Mouse (Mus musculus) CH12.LX (cell line): ENCODE data around the gene Kng2. TPM values are rescaled to one million over a fixed set of nuclear protein-coding genes. Genes with fewer than 3 reads are reported as not detected.

Source experiments
- DNase-seq: peaks from one replicate; pipeline ENCODE4 v3.0.0-alpha.2; 2013; ENCODE audit errors: extremely low read depth
- H3K27ac ChIP-seq: 2 replicates; pipeline ENCODE4 v1.5.1; 2012; ENCODE audit warnings: low read depth, mild to moderate bottlenecking, control low read depth, moderate library complexity; ENCODE audit not compliant: insufficient read depth
- H3K27me3 ChIP-seq: replicated peaks from 2 replicates; pipeline ENCODE3; 2012; ENCODE audit warnings: inconsistent platforms
- H3K36me3 ChIP-seq, 2 experiments: replicated peaks in 1 of 2; 2 replicates each; pipeline versions ENCODE3 to v1.6.1; 2012; ENCODE audit warnings: inconsistent platforms in 1 of 2, low read length in 1 of 2, mild to moderate bottlenecking in 1 of 2, mixed read lengths in 1 of 2, moderate library complexity in 1 of 2; ENCODE audit not compliant: control insufficient read depth in 1 of 2, insufficient read depth in 1 of 2
- H3K4me1 ChIP-seq, 2 experiments: 2 replicates each; pipeline ENCODE4 v1.6.1; 2012; ENCODE audit warnings: inconsistent platforms in 1 of 2, moderate library complexity in 1 of 2; ENCODE audit not compliant: insufficient read depth in 2 of 2, control insufficient read depth in 1 of 2
- H3K4me2 ChIP-seq: 2 replicates; pipeline ENCODE4 v1.6.1; 2012; ENCODE audit warnings: low read depth, mild to moderate bottlenecking, control low read depth; ENCODE audit not compliant: poor library complexity, insufficient read depth, severe bottlenecking
- H3K4me3 ChIP-seq, 3 experiments: fragments of 150-350 bp in 1 of 3; sonication (generic) in 1 of 3; replicated peaks in 1 of 3; 2 replicates each; pipeline versions ENCODE3 to v1.5.1; 2011 to 2012; ENCODE audit warnings: low read depth in 2 of 3, low read length in 2 of 3, mild to moderate bottlenecking in 2 of 3, moderate library complexity in 2 of 3, control low read depth in 1 of 3, improper control_type of control experiment in 1 of 3, inconsistent platforms in 1 of 3, mixed read lengths in 1 of 3; ENCODE audit not compliant: poor library complexity in 1 of 3
- H3K79me2 ChIP-seq: replicated peaks from 2 replicates; pipeline ENCODE4 v1.6.1; 2012; ENCODE audit warnings: mild to moderate bottlenecking, moderate library complexity; ENCODE audit not compliant: control insufficient read depth, poor library complexity, insufficient read depth, severe bottlenecking; ENCODE audit errors: extremely low read depth
- H3K9ac ChIP-seq: 2 replicates; pipeline ENCODE4 v1.6.1; 2012; ENCODE audit warnings: low read depth, mild to moderate bottlenecking, control low read depth, moderate library complexity; ENCODE audit not compliant: insufficient read depth
- H3K9me3 ChIP-seq: replicated peaks from 2 replicates; pipeline ENCODE3; 2012; ENCODE audit warnings: low read length, inconsistent platforms, mixed read lengths
- BHLHE40 ChIP-seq: IDR thresholded peaks from 2 replicates; pipeline ENCODE4 v1.6.1; 2011; ENCODE audit warnings: mild to moderate bottlenecking, low read depth, low read length, improper control_type of control experiment
- CHD1 ChIP-seq: IDR thresholded peaks from 2 replicates; pipeline ENCODE4 v1.6.1; 2012; ENCODE audit warnings: low read depth, low read length, improper control_type of control experiment, inconsistent platforms
- CTCF ChIP-seq, 2 experiments: IDR thresholded peaks in 1 of 2; conservative IDR thresholded peaks in 1 of 2; 2 replicates each; pipeline ENCODE4 v1.5.1; 2011 to 2012; ENCODE audit warnings: low read depth in 2 of 2, low read length in 2 of 2, improper control_type of control experiment in 1 of 2, inconsistent platforms in 1 of 2, mild to moderate bottlenecking in 1 of 2, moderate library complexity in 1 of 2
- ETS1 ChIP-seq: conservative IDR thresholded peaks from 2 replicates; pipeline ENCODE4 v1.6.1; 2012; ENCODE audit warnings: low read depth, mild to moderate bottlenecking, inconsistent platforms, low read length, improper control_type of control experiment, moderate library complexity
- HCFC1 ChIP-seq: IDR thresholded peaks from 2 replicates; pipeline ENCODE4 v1.6.1; 2012; ENCODE audit warnings: low read depth, mild to moderate bottlenecking, inconsistent platforms, low read length, improper control_type of control experiment
- JUND ChIP-seq: conservative IDR thresholded peaks from 2 replicates; pipeline ENCODE4 v1.6.1; 2011; ENCODE audit warnings: low read depth, low read length, improper control_type of control experiment
- MAFK ChIP-seq: IDR thresholded peaks from 2 replicates; pipeline ENCODE4 v1.6.1; 2011; ENCODE audit warnings: low read length, improper control_type of control experiment; ENCODE audit not compliant: insufficient replicate concordance
- MAZ ChIP-seq: IDR thresholded peaks from 2 replicates; pipeline ENCODE4 v1.6.1; 2012; ENCODE audit warnings: low read depth, mild to moderate bottlenecking, inconsistent platforms, low read length, improper control_type of control experiment, moderate library complexity
- MEF2A ChIP-seq: IDR thresholded peaks from 2 replicates; pipeline ENCODE4 v1.6.1; 2014; ENCODE audit warnings: low read depth, mild to moderate bottlenecking, inconsistent platforms, low read length, improper control_type of control experiment, borderline replicate concordance
- MXI1 ChIP-seq: IDR thresholded peaks from 2 replicates; pipeline ENCODE4 v1.6.1; 2011; ENCODE audit warnings: mild to moderate bottlenecking, low read depth, low read length, improper control_type of control experiment
- MYC ChIP-seq: IDR thresholded peaks from 2 replicates; pipeline ENCODE4 v1.6.1; 2011; ENCODE audit warnings: low read depth, mild to moderate bottlenecking, improper control_type of control experiment, low read length
- POLR2A ChIP-seq: IDR thresholded peaks from 2 replicates; pipeline ENCODE4 v1.6.1; 2011; ENCODE audit warnings: low read depth, mild to moderate bottlenecking, improper control_type of control experiment, low read length
- POLR2AphosphoS2 ChIP-seq: IDR thresholded peaks from 2 replicates; pipeline ENCODE4 v1.6.1; 2011; ENCODE audit warnings: low read depth, low read length, improper control_type of control experiment
- RAD21 ChIP-seq: IDR thresholded peaks from 2 replicates; pipeline ENCODE4 v1.6.1; 2011; ENCODE audit warnings: low read depth, mild to moderate bottlenecking, low read length, improper control_type of control experiment, moderate library complexity
- RCOR1 ChIP-seq: conservative IDR thresholded peaks from 2 replicates; pipeline ENCODE4 v1.6.1; 2012; ENCODE audit warnings: low read depth, mild to moderate bottlenecking, inconsistent platforms, low read length, improper control_type of control experiment
- SIN3A ChIP-seq: IDR thresholded peaks from 2 replicates; pipeline ENCODE4 v1.6.1; 2012; ENCODE audit warnings: low read length, improper control_type of control experiment, inconsistent platforms
- TBP ChIP-seq: conservative IDR thresholded peaks from 2 replicates; pipeline ENCODE4 v1.6.1; 2011; ENCODE audit warnings: low read depth, low read length, improper control_type of control experiment
- USF2 ChIP-seq: conservative IDR thresholded peaks from 2 replicates; pipeline ENCODE4 v1.6.1; 2011; ENCODE audit warnings: low read depth, low read length, improper control_type of control experiment
- ZMIZ1 ChIP-seq: IDR thresholded peaks from 2 replicates; pipeline ENCODE4 v1.6.1; 2012; ENCODE audit warnings: low read depth, mild to moderate bottlenecking, inconsistent platforms, low read length, improper control_type of control experiment
- dilution Hi-C: fragments of 300-500 bp; cut with MboI; formaldehyde crosslinking; loops from 2 replicates; pipeline ENCODE4 v1.14.3; 2020; ENCODE audit warnings: low sequenced_read_pairs; ENCODE audit not compliant: extremely low pct_unique_long_range_greater_than_20kb, extremely low pct_ligation_motif_present
- in situ Hi-C: fragments of 300-500 bp; cut with MboI; formaldehyde crosslinking; loops from 3 replicates; pipeline ENCODE4 v1.14.3; 2019; ENCODE audit warnings: low sequenced_read_pairs, low pct_ligation_motif_present, low pct_unique_long_range_greater_than_20kb, mixed read lengths
- polyA plus RNA-seq: library from polyadenylated mRNA; unstranded; fragments of >175 nt; gene quantifications from 2 replicates; pipeline ENCODE4 v1.2.1, GENCODE M21; 2012; ENCODE audit warnings: low read depth; ENCODE audit not compliant: insufficient read length
- total RNA-seq, 2 experiments: library from RNA; depleted of rRNA; stranded (reverse); fragments of 300-350 nt in 1 of 2; fragments of >200 nt in 1 of 2; gene quantifications; 2 replicates each; pipeline ENCODE4 v1.2.3; 2012 to 2014

Gene Kng2
- total and polyA plus RNA-seq, 3 experiments: not detected

DNA sequence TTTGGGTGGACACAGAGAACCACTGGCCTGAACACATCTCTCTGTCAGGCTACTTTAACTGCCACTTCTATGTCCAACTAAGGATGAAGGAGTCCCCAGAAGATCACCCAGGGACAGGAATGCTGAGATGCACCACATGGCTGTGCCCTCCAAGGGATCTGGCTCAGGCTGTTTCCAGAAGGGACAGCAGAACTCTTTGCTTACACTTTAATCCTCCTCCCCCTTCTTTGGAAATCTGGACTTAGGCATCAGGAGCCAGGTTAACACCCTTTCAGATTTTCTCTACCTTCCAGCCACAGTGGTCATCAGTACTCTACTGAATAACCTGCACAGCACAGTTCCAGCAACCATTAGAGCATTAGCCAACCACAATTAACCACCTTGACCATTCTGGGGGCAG is 66.0 kb downstream of the Kng2 start:
- no peaks in the 10 kb centered on the region for H3K79me2 ChIP-seq
- no peak overlapping the region for H3K4me3 ChIP-seq
- no peak overlapping the region for H3K9ac ChIP-seq
- DNase-seq: no peak
- H3K36me3 ChIP-seq: no peaks in the 10 kb centered on the region
- H3K27ac ChIP-seq: no peak overlapping the region
- TF ChIP-seq TBP (no peak), POLR2AphosphoS2 (no peak), CTCF (conservative IDR thresholded peaks at IDR 0.05 in 1 of 2, IDR thresholded peaks at IDR 0.05 in 1 of 2; ENCODE audit: low read depth in 2 of 2, low read length in 2 of 2) (no peak), MXI1 (no peak)
- TF ChIP-seq, all 38 proteins: peak for 0
- in situ Hi-C loops: loop anchor here (5.0 kb wide), 1 partner anchor 89 kb away; no protein-coding TSS in a partner anchor
- H3K4me2 ChIP-seq: no peak overlapping the region
- H3K27me3 ChIP-seq: peaks cover 2% of the 10 kb centered on the region
- H3K9me3 ChIP-seq: no peaks in the 10 kb centered on the region
- dilution Hi-C loops: no loop called here
- H3K4me1 ChIP-seq: no peaks in the 10 kb centered on the region

GRCm38 (mm10) chr16:22962256-22962655 is 67.0 kb downstream of the Kng2 start:
- no peak overlapping the region for H3K9ac ChIP-seq
- peaks cover 2% of the 10 kb centered on the region for H3K27me3 ChIP-seq
- H3K9me3 ChIP-seq: no peaks in the 10 kb centered on the region
- TF ChIP-seq MEF2A (no peak), RCOR1 (no peak), ETS1 (no peak), CHD1 (no peak), SIN3A (no peak), RAD21 (no peak), MYC (no peak), BHLHE40 (no peak), POLR2AphosphoS2 (no peak), ZMIZ1 (no peak), POLR2A (no peak), TBP (no peak), MAZ (no peak), USF2 (no peak), MAFK (no peak), JUND (no peak), HCFC1 (no peak)
- TF ChIP-seq, all 38 proteins: peak for 0
- in situ Hi-C loops (loop anchor here (5.0 kb wide), 1 partner anchor 90 kb away; no protein-coding TSS in a partner anchor), dilution Hi-C loops (no loop called here)
- no peak overlapping the region for H3K4me2 ChIP-seq
- H3K4me1 ChIP-seq: no peaks in the 10 kb centered on the region
- no peak for DNase-seq
- H3K36me3 ChIP-seq: no peaks in the 10 kb centered on the region
- no peak overlapping the region for H3K27ac ChIP-seq
- no peaks in the 10 kb centered on the region for H3K79me2 ChIP-seq
- H3K4me3 ChIP-seq: no peak overlapping the region
